Mouse (Mus musculus) stomach, embryonic 16.5 days (tissue): ENCODE measurements around the gene Xrcc1. TPM values are rescaled to one million over a fixed set of nuclear protein-coding genes. Genes with fewer than 3 reads are reported as not detected.

ENCODE experiments used
- ATAC-seq: fragments of 200-750 bp; cut with Nextera tagmentation; 2 replicates; pipeline ENCODE4 v1.8.0; 2017; ENCODE audit warnings: moderate number of reproducible peaks, moderate TSS enrichment; ENCODE audit not compliant: insufficient read depth, low FRiP score
- H3K27ac ChIP-seq: fragments of 300-500 bp; sonication (generic); 2 replicates; pipeline ENCODE4 v1.5.1; 2014; ENCODE audit warnings: low read length
- H3K27me3 ChIP-seq: fragments of 300-500 bp; sonication (generic); 2 replicates; pipeline ENCODE4 v1.6.1; 2014; ENCODE audit warnings: low read length, control low read depth, mixed read lengths; ENCODE audit not compliant: control insufficient read depth, insufficient read depth
- H3K36me3 ChIP-seq: fragments of 300-500 bp; sonication (generic); 2 replicates; pipeline ENCODE4 v1.6.1; 2014; ENCODE audit warnings: low read length; ENCODE audit not compliant: control insufficient read depth, insufficient read depth
- H3K4me1 ChIP-seq: fragments of 300-500 bp; sonication (generic); 2 replicates; pipeline ENCODE4 v1.6.1; 2014; ENCODE audit warnings: low read length, control low read depth, mixed read lengths; ENCODE audit not compliant: control insufficient read depth, insufficient read depth
- H3K4me2 ChIP-seq: fragments of 300-500 bp; sonication (generic); 2 replicates; pipeline ENCODE4 v1.6.1; 2014; ENCODE audit warnings: low read depth, low read length, mixed read lengths
- H3K4me3 ChIP-seq: fragments of 300-500 bp; sonication (generic); replicated peaks from 2 replicates; pipeline ENCODE4 v1.5.1; 2014; ENCODE audit warnings: mild to moderate bottlenecking, low read length
- H3K9ac ChIP-seq: fragments of 300-500 bp; sonication (generic); 2 replicates; pipeline ENCODE4 v1.6.1; 2014; ENCODE audit warnings: low read length
- H3K9me3 ChIP-seq: fragments of 300-500 bp; sonication (generic); replicated peaks from 2 replicates; pipeline ENCODE4 v1.6.1; 2016; ENCODE audit warnings: low read length, control low read depth; ENCODE audit not compliant: control insufficient read depth
- whole genome bisulfite sequencing: fragments of 180-500 bp; shearing (Covaris S2); extraction: QIAGEN DNeasy Blood & Tissue Kit; methylation state at CpG from one replicate; pipeline ENCODE4 v1.1.7; 2014; 5-methylcytosine and 5-hydroxymethylcytosine counted together
- polyA plus RNA-seq: library from polyadenylated mRNA; unstranded; fragments of >200 nt; fragmentation: Nextera tagmentation; extraction: Ambion mirVana; gene quantifications from 2 replicates; pipeline ENCODE4 v1.2.1, GENCODE M21; 2015

The Xrcc1 gene
- polyA plus RNA-seq, 1 experiment from 2014 or later: 91.4 TPM

GRCm38 (mm10) chr7:24547534-24548036 lies 1.5 kb downstream of the Xrcc1 start:
- H3K36me3 ChIP-seq: peaks cover 10% of the 10 kb centered on the region; the same call in 1 of the 2 replicates
- H3K27me3 ChIP-seq: no peaks in the 10 kb centered on the region
- no peaks in the 10 kb centered on the region for H3K9me3 ChIP-seq
- no peak for ATAC-seq
- peak overlapping the region; percentile 89 for H3K4me3 ChIP-seq
- peaks cover 15% of the 10 kb centered on the region for H3K4me1 ChIP-seq
- H3K9ac ChIP-seq: peak overlapping the region; percentile 92
- WGBS: 23% methylated on average over 13 of the region's 13 CpGs
- H3K27ac ChIP-seq: peak overlapping the region; percentile 83
- peak overlapping the region; percentile 73 for H3K4me2 ChIP-seq

- 86% methylated on average over 12 of the region's 12 CpGs for WGBS
- no peak overlapping the region for H3K4me2 ChIP-seq
- no peak overlapping the region for H3K4me3 ChIP-seq
These were observed 6.1 kb downstream of the Xrcc1 start for GRCm38 (mm10) chr7:24551985-24552759.

DNA sequence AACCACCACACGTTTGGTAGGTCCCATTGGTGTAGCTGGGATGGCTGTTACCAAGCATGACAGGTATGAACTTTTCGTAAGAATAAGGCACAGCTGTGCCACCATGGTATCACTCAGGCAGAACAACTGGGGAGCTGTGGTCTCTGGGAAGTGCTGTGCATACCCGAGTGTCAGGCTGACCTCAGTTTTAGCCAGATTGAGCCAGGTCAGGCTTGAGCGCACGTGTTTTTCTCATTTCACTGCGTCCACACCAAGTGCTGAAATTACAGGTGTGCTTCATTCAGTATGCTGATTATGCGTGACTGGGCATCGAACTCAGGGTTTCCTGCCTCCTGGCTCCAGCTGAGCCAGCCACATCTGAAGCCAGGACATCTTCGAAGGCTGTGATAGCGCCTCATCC lies 9.7 kb downstream of the Xrcc1 start:
- H3K9ac ChIP-seq: no peak overlapping the region
- no peak overlapping the region for H3K4me3 ChIP-seq
- H3K36me3 ChIP-seq: 0 out of 2 replicates have a peak, but pooled peaks cover 15% of the 10 kb centered on the region
- no peak overlapping the region for H3K27ac ChIP-seq
- no peaks in the 10 kb centered on the region for H3K9me3 ChIP-seq
- no peaks in the 10 kb centered on the region for H3K4me1 ChIP-seq
- H3K4me2 ChIP-seq: no peak overlapping the region
- ATAC-seq: no peak
- no peaks in the 10 kb centered on the region for H3K27me3 ChIP-seq
- WGBS: 92% methylated on average over 10 of the region's 10 CpGs

More at GRCm38 (mm10) chr7:24551985-24552759, 6.1 kb downstream of the Xrcc1 start:
- no peak overlapping the region for H3K27ac ChIP-seq
- no peak for ATAC-seq
- no peaks in the 10 kb centered on the region for H3K27me3 ChIP-seq
- no peaks in the 10 kb centered on the region for H3K9me3 ChIP-seq
- no peak overlapping the region for H3K9ac ChIP-seq
- peaks cover 8% of the 10 kb centered on the region for H3K4me1 ChIP-seq
- peaks cover 17% of the 10 kb centered on the region; the same call in 1 of the 2 replicates for H3K36me3 ChIP-seq

- WGBS: 87% methylated on average over 4 of the region's 4 CpGs
- Histone ChIP-seq H3K4me3 (no peak overlapping the region), H3K4me1 (no peaks in the 10 kb centered on the region; the same call in 1 of the 2 replicates), H3K36me3 (no peaks in the 10 kb centered on the region; the same call in 1 of the 2 replicates), H3K27ac (peak overlapping the region; percentile 69), H3K4me2 (no peak overlapping the region), H3K9me3 (no peaks in the 10 kb centered on the region), H3K27me3 (no peaks in the 10 kb centered on the region), H3K9ac (no peak overlapping the region)
- no peak for ATAC-seq
These were observed 15.4 kb downstream of the Xrcc1 start for GRCm38 (mm10) chr7:24561450-24561849.

DNA sequence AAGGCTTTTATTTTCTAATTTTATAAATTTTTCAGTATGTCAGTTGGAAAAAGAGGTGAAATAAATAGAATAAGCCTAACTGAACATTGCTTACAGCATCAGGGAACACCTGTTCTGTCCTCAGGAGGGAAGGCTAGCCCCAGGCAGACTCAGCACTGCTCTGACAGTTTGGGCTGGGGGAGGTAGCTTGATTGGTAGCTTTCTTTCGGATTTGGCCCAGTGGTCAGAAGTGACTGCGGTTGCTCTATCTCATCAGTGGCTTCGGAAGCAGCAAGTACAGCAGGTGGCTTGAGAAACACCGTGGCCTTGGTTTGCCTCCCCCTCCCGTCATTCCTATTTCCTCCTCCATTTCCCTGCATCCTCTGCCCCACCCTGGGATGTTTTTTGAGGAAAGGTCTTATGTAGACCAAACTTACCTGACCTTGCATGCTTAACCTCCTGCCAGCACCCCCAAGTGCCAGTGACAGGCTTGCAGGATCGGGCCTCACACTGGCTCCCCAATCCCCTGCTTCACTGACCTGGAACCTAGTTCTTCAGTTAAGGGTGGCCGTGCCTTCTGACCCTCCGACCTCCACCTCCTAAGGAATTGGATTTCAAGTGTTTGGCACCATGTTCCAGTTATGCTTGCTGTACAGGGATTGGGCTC lies 17.2 kb downstream of the Xrcc1 start:
- Histone ChIP-seq H3K4me2 (no peak overlapping the region), H3K9ac (no peak overlapping the region), H3K9me3 (no peaks in the 10 kb centered on the region), H3K27me3 (no peaks in the 10 kb centered on the region), H3K4me3 (no peak overlapping the region), H3K27ac (no peak overlapping the region), H3K36me3 (peaks cover 10% of the 10 kb centered on the region; the same call in 1 of the 2 replicates), H3K4me1 (no peaks in the 10 kb centered on the region; the same call in 1 of the 2 replicates)
- 90% methylated on average over 8 of the region's 8 CpGs for WGBS
- no peak for ATAC-seq

DNA sequence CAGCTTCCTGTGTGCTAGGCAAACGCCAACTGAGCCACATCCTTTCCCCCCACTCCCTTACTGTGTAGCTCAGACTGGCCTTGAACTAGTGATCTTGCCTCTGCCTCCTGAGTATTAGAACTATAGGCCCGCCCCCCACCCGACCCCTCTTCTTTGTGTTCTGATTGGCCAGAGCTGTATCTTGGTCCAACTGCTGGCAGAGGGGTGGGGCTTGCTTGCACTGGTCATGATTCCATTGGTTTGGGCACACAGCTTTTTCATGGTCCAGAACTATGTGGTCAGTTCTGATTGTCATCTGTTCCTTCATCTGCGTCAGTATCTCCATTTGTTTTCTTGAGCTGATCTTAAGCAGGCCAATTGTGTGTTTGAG lies 17.7 kb downstream of the Xrcc1 start:
- Histone ChIP-seq H3K9me3 (no peaks in the 10 kb centered on the region), H3K36me3 (peaks cover 14% of the 10 kb centered on the region; the same call in 1 of the 2 replicates), H3K4me2 (no peak overlapping the region), H3K27ac (no peak overlapping the region), H3K9ac (no peak overlapping the region), H3K4me3 (no peak overlapping the region), H3K4me1 (no peaks in the 10 kb centered on the region; the same call in 1 of the 2 replicates), H3K27me3 (no peaks in the 10 kb centered on the region)
- no peak for ATAC-seq
- WGBS: 79% methylated on average over 4 of the region's 4 CpGs

GRCm38 (mm10) chr7:24564607-24565265 lies 18.6 kb downstream of the Xrcc1 start:
- Histone ChIP-seq H3K9ac (no peak overlapping the region), H3K4me2 (no peak overlapping the region), H3K4me1 (no peaks in the 10 kb centered on the region; the same call in 1 of the 2 replicates), H3K36me3 (peaks cover 14% of the 10 kb centered on the region; the same call in 1 of the 2 replicates), H3K27ac (no peak overlapping the region), H3K4me3 (no peak overlapping the region), H3K27me3 (no peaks in the 10 kb centered on the region), H3K9me3 (no peaks in the 10 kb centered on the region)
- WGBS: 64% methylated on average over 6 of the region's 6 CpGs
- no peak for ATAC-seq

- whole genome bisulfite sequencing: 93% methylated on average over 11 of the region's 11 CpGs
- Histone ChIP-seq H3K9ac (no peak overlapping the region), H3K27ac (no peak overlapping the region), H3K36me3 (peaks cover 21% of the 10 kb centered on the region), H3K9me3 (no peaks in the 10 kb centered on the region), H3K4me2 (no peak overlapping the region), H3K27me3 (no peaks in the 10 kb centered on the region), H3K4me1 (no peaks in the 10 kb centered on the region; the same call in 1 of the 2 replicates), H3K4me3 (no peak overlapping the region)
- ATAC-seq: no peak
These were observed 19.5 kb downstream of the Xrcc1 start for GRCm38 (mm10) chr7:24565627-24566026.
